Mouse (Mus musculus): Measurements from ENCODE around the gene Paf1. TPM values are rescaled to one million over a fixed set of nuclear protein-coding genes. Genes with fewer than 3 reads are reported as not detected.
A peak's percentile ranks its signal among the peaks of the same experiment; 100 is the strongest.

Paf1 gene
- polyA plus RNA-seq, 2 experiments, result 54.2 to 102 TPM

DNA sequence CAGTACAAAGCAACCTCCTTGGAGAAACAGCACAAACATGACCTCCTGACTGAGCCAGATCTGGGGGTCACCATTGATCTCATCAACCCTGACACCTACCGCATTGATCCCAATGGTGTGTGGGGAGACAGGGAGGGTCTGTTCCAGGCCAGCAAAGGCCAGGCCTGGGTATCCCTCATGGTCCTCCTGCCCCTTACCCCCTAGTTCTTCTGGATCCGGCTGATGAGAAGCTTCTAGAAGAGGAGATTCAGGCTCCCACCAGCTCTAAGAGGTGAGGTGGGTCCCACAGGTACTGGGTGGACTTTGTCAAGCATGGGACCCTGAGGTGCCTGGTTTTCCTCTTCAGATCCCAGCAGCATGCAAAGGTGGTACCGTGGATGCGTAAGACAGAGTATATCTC lies 2.7 kb downstream of the Paf1 start:
- DNase-seq (ENCODE audit: low spot score) (no peak), ATAC-seq (ENCODE audit: low FRiP score, low read depth) (no peak)
- no peak overlapping the region for H3K9ac ChIP-seq (ENCODE audit: low read depth, low read length, severe bottlenecking)
- H3K27me3 ChIP-seq (ENCODE audit: control insufficient read depth, insufficient read depth, low read length), result no peaks in the 10 kb centered on the region
- 91% methylated on average over 4 of the region's 4 CpGs for WGBS
- peaks cover 62% of the 10 kb centered on the region for H3K36me3 ChIP-seq (ENCODE audit: control insufficient read depth, insufficient read depth, low read length)
- TF ChIP-seq POLR2A (IDR thresholded peaks at IDR 0.05; ENCODE audit: borderline replicate concordance, extremely low read depth, insufficient read depth, insufficient read length), result no peak
- H3K4me2 ChIP-seq (replicated peaks; ENCODE audit: low read depth, low read length, severe bottlenecking), result no peak overlapping the region
- H3K4me1 ChIP-seq (ENCODE audit: control insufficient read depth, insufficient read depth, low read length), result peaks cover 8% of the 10 kb centered on the region
- H3K4me3 ChIP-seq (replicated peaks; ENCODE audit: low read length), result no peak overlapping the region
- no peak overlapping the region for H3K27ac ChIP-seq (replicated peaks; ENCODE audit: low read depth, low read length)
- no peaks in the 10 kb centered on the region for H3K9me3 ChIP-seq (ENCODE audit: control insufficient read depth, low read length)

GRCm38 (mm10) chr7:28398000-28398399 lies 5.2 kb downstream of the Paf1 start:
- TF ChIP-seq POLR2A (IDR thresholded peaks at IDR 0.05; ENCODE audit: borderline replicate concordance, extremely low read depth, insufficient read depth, insufficient read length), result no peak
- H3K4me2 ChIP-seq (replicated peaks; ENCODE audit: low read depth, low read length, severe bottlenecking), result no peak overlapping the region
- peaks cover 82% of the 10 kb centered on the region for H3K36me3 ChIP-seq (ENCODE audit: control insufficient read depth, insufficient read depth, low read length)
- ATAC-seq (ENCODE audit: low FRiP score, low read depth) (no peak), DNase-seq (ENCODE audit: low spot score) (peak; percentile 41)
- H3K9me3 ChIP-seq (ENCODE audit: control insufficient read depth, low read length), result no peaks in the 10 kb centered on the region
- no peak overlapping the region for H3K9ac ChIP-seq (ENCODE audit: low read depth, low read length, severe bottlenecking)
- no peak overlapping the region for H3K4me3 ChIP-seq (replicated peaks; ENCODE audit: low read length)
- H3K27ac ChIP-seq (replicated peaks; ENCODE audit: low read depth, low read length), result no peak overlapping the region
- WGBS, result 67% methylated on average over 3 of the region's 3 CpGs
- peaks cover 4% of the 10 kb centered on the region for H3K4me1 ChIP-seq (ENCODE audit: control insufficient read depth, insufficient read depth, low read length)
- H3K27me3 ChIP-seq (ENCODE audit: control insufficient read depth, insufficient read depth, low read length), result no peaks in the 10 kb centered on the region

DNA sequence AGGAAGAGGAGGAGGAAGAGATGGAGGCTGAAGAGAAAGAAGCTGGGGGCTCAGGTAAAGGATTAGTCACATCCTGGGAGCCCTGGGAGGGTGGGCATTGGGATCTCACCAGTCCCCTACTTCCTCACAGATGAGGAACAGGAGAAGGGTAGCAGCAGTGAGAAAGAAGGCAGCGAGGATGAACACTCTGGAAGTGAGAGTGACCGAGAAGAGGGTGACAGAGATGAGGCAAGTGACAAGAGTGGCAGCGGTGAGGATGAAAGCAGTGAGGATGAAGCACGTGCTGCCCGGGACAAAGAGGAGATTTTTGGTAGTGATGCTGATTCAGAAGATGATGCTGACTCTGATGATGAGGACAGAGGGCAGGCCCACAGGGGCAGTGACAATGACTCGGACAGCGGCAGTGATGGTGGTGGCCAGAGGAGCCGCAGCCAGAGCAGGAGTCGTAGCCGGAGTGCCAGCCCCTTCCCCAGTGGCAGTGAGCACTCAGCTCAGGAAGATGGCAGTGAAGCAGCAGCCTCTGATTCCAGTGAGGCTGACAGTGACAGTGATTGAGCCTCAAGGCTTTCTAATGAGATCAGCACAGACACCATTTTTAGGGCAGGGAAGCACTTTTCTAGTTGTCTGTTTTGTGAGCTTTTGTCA lies 6.1 kb downstream of the Paf1 start:
- no peaks in the 10 kb centered on the region; the same call in 1 of the 2 replicates for H3K4me1 ChIP-seq (ENCODE audit: control insufficient read depth, insufficient read depth, low read length)
- no peak overlapping the region for H3K9ac ChIP-seq (ENCODE audit: low read depth, low read length, severe bottlenecking)
- no peak overlapping the region for H3K4me2 ChIP-seq (replicated peaks; ENCODE audit: low read depth, low read length, severe bottlenecking)
- no peak overlapping the region for H3K4me3 ChIP-seq (replicated peaks; ENCODE audit: low read length)
- DNase-seq (ENCODE audit: low spot score), result no peak
- no peak overlapping the region for H3K27ac ChIP-seq (replicated peaks; ENCODE audit: low read depth, low read length)
- no peak for TF ChIP-seq POLR2A (IDR thresholded peaks at IDR 0.05; ENCODE audit: borderline replicate concordance, extremely low read depth, insufficient read depth, insufficient read length)
- WGBS, result 83% methylated on average over 10 of the region's 10 CpGs
- no peak for ATAC-seq (ENCODE audit: low FRiP score, low read depth)
- no peaks in the 10 kb centered on the region for H3K27me3 ChIP-seq (ENCODE audit: control insufficient read depth, insufficient read depth, low read length)
- H3K36me3 ChIP-seq (ENCODE audit: control insufficient read depth, insufficient read depth, low read length), result peaks cover 91% of the 10 kb centered on the region
- no peaks in the 10 kb centered on the region for H3K9me3 ChIP-seq (ENCODE audit: control insufficient read depth, low read length)

GRCm38 (mm10) chr7:28401030-28401429 lies 8.3 kb downstream of the Paf1 start:
- TF ChIP-seq POLR2A (IDR thresholded peaks at IDR 0.05; ENCODE audit: borderline replicate concordance, extremely low read depth, insufficient read depth, insufficient read length), result no peak
- 94% methylated on average over 1 of the region's 1 CpGs for WGBS
- ATAC-seq (ENCODE audit: low FRiP score, low read depth) (no peak), DNase-seq (ENCODE audit: low spot score) (no peak)
- Histone ChIP-seq H3K4me1 (ENCODE audit: control insufficient read depth, insufficient read depth, low read length) (no peaks in the 10 kb centered on the region), H3K9ac (ENCODE audit: low read depth, low read length, severe bottlenecking) (no peak overlapping the region), H3K27me3 (ENCODE audit: control insufficient read depth, insufficient read depth, low read length) (no peaks in the 10 kb centered on the region), H3K4me3 (replicated peaks; ENCODE audit: low read length) (no peak overlapping the region), H3K36me3 (ENCODE audit: control insufficient read depth, insufficient read depth, low read length) (peaks cover 95% of the 10 kb centered on the region), H3K9me3 (ENCODE audit: control insufficient read depth, low read length) (no peaks in the 10 kb centered on the region), H3K4me2 (replicated peaks; ENCODE audit: low read depth, low read length, severe bottlenecking) (no peak overlapping the region), H3K27ac (replicated peaks; ENCODE audit: low read depth, low read length) (no peak overlapping the region)

DNA sequence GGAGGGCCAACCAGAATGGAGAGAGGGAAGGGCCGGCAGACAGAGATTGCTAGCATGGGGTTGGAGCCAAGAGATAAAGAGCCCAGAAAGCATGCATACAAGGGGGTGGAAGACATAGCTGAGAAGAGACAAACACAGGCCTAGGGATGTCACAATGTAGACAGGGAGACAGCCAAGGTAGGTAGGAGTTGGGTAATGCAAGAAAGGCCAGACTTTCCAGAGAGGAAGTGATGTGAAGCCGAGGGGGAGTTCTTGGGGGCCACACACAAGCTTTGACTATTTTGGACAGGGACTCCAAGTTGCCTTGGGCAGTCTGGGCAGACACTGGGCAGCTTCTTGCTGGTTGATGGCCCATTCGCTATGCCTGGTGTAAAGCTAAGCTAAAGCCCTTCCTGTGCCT lies 9.2 kb downstream of the Paf1 start:
- Histone ChIP-seq H3K4me3 (replicated peaks; ENCODE audit: low read length) (no peak overlapping the region), H3K9me3 (ENCODE audit: control insufficient read depth, low read length) (no peaks in the 10 kb centered on the region), H3K36me3 (ENCODE audit: control insufficient read depth, insufficient read depth, low read length) (peaks cover 96% of the 10 kb centered on the region), H3K27me3 (ENCODE audit: control insufficient read depth, insufficient read depth, low read length) (no peaks in the 10 kb centered on the region), H3K4me2 (replicated peaks; ENCODE audit: low read depth, low read length, severe bottlenecking) (no peak overlapping the region), H3K9ac (ENCODE audit: low read depth, low read length, severe bottlenecking) (no peak overlapping the region), H3K4me1 (ENCODE audit: control insufficient read depth, insufficient read depth, low read length) (no peaks in the 10 kb centered on the region), H3K27ac (replicated peaks; ENCODE audit: low read depth, low read length) (no peak overlapping the region)
- WGBS, result 75% methylated on average over 3 of the region's 3 CpGs
- ATAC-seq (ENCODE audit: low FRiP score, low read depth) (no peak), DNase-seq (ENCODE audit: low spot score) (no peak)
- no peak for TF ChIP-seq POLR2A (IDR thresholded peaks at IDR 0.05; ENCODE audit: borderline replicate concordance, extremely low read depth, insufficient read depth, insufficient read length)

Measured in limb, embryonic 14.5 days (tissue).